Mouse (Mus musculus): ENCODE measurements around the gene Tff1. TPM values are rescaled to one million over a fixed set of nuclear protein-coding genes. Genes with fewer than 3 reads are reported as not detected.

Tff1 gene
- polyA plus RNA-seq, 1 experiment from 2014 or later, result not detected

- Histone ChIP-seq H3K9ac (replicated peaks) (no peak within 1 kb of the TSS), H3K4me3 (ENCODE audit: low read depth, low read length) (no peak within 1 kb of the TSS), H3K9me3 (ENCODE audit: low read length) (no peaks in the 10 kb centered on the region), H3K36me3 (replicated peaks; ENCODE audit: insufficient read depth, low read length) (no peaks in the 10 kb centered on the region), H3K27me3 (ENCODE audit: insufficient read depth, low read length) (no peaks in the 10 kb centered on the region), H3K4me1 (ENCODE audit: insufficient read depth) (0 out of 2 replicates have a peak, but pooled peaks cover 7% of the 10 kb centered on the region), H3K4me2 (ENCODE audit: low read depth, low read length) (no peak within 1 kb of the TSS), H3K27ac (ENCODE audit: low read depth) (no peak within 1 kb of the TSS)
- no peak for ATAC-seq
- WGBS (ENCODE audit: insufficient replicate concordance), result 81% methylated on average over 11 of the region's 11 CpGs
- DNase-seq, result no peak
- TF ChIP-seq EP300 (IDR thresholded peaks at IDR 0.05; ENCODE audit: low read depth) (no peak), CTCF (IDR thresholded peaks at IDR 0.05; ENCODE audit: low read depth) (no peak)
These were observed 33.8 kb upstream of the Tff1 start, which contains the start of gene Tmprss3 for GRCm38 (mm10) chr17:31198877-31199276. Gene Tmprss3 (minus strand): TSS chr17:31198977.

- ATAC-seq (0 out of 2 replicates have a peak, but pooled peaks have one; percentile 15), DNase-seq (no peak)
- WGBS (ENCODE audit: insufficient replicate concordance), result 66% methylated on average over 7 of the region's 7 CpGs
- 0 out of 2 replicates have a peak, but pooled peaks cover 7% of the 10 kb centered on the region for H3K4me1 ChIP-seq (ENCODE audit: insufficient read depth)
- no peaks in the 10 kb centered on the region for H3K36me3 ChIP-seq (replicated peaks; ENCODE audit: insufficient read depth, low read length)
- no peak overlapping the region for H3K4me3 ChIP-seq (ENCODE audit: low read depth, low read length)
- no peaks in the 10 kb centered on the region for H3K9me3 ChIP-seq (ENCODE audit: low read length)
- peak overlapping the region; percentile 23; the same call in 1 of the 2 replicates for H3K27ac ChIP-seq (ENCODE audit: low read depth)
- H3K4me2 ChIP-seq (ENCODE audit: low read depth, low read length), result no peak overlapping the region
- TF ChIP-seq CTCF (IDR thresholded peaks at IDR 0.05; ENCODE audit: low read depth), result no peak
- no peak for TF ChIP-seq EP300 (IDR thresholded peaks at IDR 0.05; ENCODE audit: low read depth)
- H3K9ac ChIP-seq (replicated peaks), result no peak overlapping the region
- H3K27me3 ChIP-seq (ENCODE audit: insufficient read depth, low read length), result no peaks in the 10 kb centered on the region
These were observed 31.2 kb upstream of the Tff1 start for GRCm38 (mm10) chr17:31196283-31196682.

- ATAC-seq (no peak), DNase-seq (no peak)
- Histone ChIP-seq H3K9me3 (ENCODE audit: low read length) (no peaks in the 10 kb centered on the region), H3K9ac (replicated peaks) (no peak overlapping the region), H3K27ac (ENCODE audit: low read depth) (peak overlapping the region; percentile 29), H3K4me1 (ENCODE audit: insufficient read depth) (0 out of 2 replicates have a peak, but pooled peaks cover 7% of the 10 kb centered on the region), H3K4me3 (ENCODE audit: low read depth, low read length) (no peak overlapping the region), H3K36me3 (replicated peaks; ENCODE audit: insufficient read depth, low read length) (no peaks in the 10 kb centered on the region), H3K4me2 (ENCODE audit: low read depth, low read length) (no peak overlapping the region), H3K27me3 (ENCODE audit: insufficient read depth, low read length) (no peaks in the 10 kb centered on the region)
- WGBS (ENCODE audit: insufficient replicate concordance), result 53% methylated on average over 6 of the region's 6 CpGs
- no peak for TF ChIP-seq CTCF (IDR thresholded peaks at IDR 0.05; ENCODE audit: low read depth)
- TF ChIP-seq EP300 (IDR thresholded peaks at IDR 0.05; ENCODE audit: low read depth), result no peak
These were observed 30.1 kb upstream of the Tff1 start for GRCm38 (mm10) chr17:31195207-31195606.

GRCm38 (mm10) chr17:31193360-31193759 is 28.3 kb upstream of the Tff1 start:
- Histone ChIP-seq H3K27me3 (ENCODE audit: insufficient read depth, low read length) (no peaks in the 10 kb centered on the region), H3K9me3 (ENCODE audit: low read length) (no peaks in the 10 kb centered on the region), H3K27ac (ENCODE audit: low read depth) (peak overlapping the region; percentile 59), H3K36me3 (replicated peaks; ENCODE audit: insufficient read depth, low read length) (no peaks in the 10 kb centered on the region), H3K4me1 (ENCODE audit: insufficient read depth) (0 out of 2 replicates have a peak, but pooled peaks cover 7% of the 10 kb centered on the region), H3K9ac (replicated peaks) (no peak overlapping the region), H3K4me3 (ENCODE audit: low read depth, low read length) (no peak overlapping the region), H3K4me2 (ENCODE audit: low read depth, low read length) (no peak overlapping the region)
- WGBS (ENCODE audit: insufficient replicate concordance), result 77% methylated on average over 9 of the region's 9 CpGs
- TF ChIP-seq CTCF (IDR thresholded peaks at IDR 0.05; ENCODE audit: low read depth), result no peak
- no peak for TF ChIP-seq EP300 (IDR thresholded peaks at IDR 0.05; ENCODE audit: low read depth)
- no peak for ATAC-seq
- DNase-seq, result no peak

GRCm38 (mm10) chr17:31192663-31193062 is 27.6 kb upstream of the Tff1 start:
- no peaks in the 10 kb centered on the region for H3K36me3 ChIP-seq (replicated peaks; ENCODE audit: insufficient read depth, low read length)

GRCm38 (mm10) chr17:31191825-31192224 is 26.7 kb upstream of the Tff1 start:
- ATAC-seq (no peak), DNase-seq (no peak)
- H3K9me3 ChIP-seq (ENCODE audit: low read length), result no peaks in the 10 kb centered on the region
- H3K4me1 ChIP-seq (ENCODE audit: insufficient read depth), result 0 out of 2 replicates have a peak, but pooled peaks cover 7% of the 10 kb centered on the region
- H3K4me2 ChIP-seq (ENCODE audit: low read depth, low read length), result no peak overlapping the region
- WGBS (ENCODE audit: insufficient replicate concordance), result 75% methylated on average over 8 of the region's 8 CpGs
- no peaks in the 10 kb centered on the region for H3K36me3 ChIP-seq (replicated peaks; ENCODE audit: insufficient read depth, low read length)
- no peak overlapping the region for H3K4me3 ChIP-seq (ENCODE audit: low read depth, low read length)
- no peak overlapping the region for H3K9ac ChIP-seq (replicated peaks)
- H3K27ac ChIP-seq (ENCODE audit: low read depth), result peak overlapping the region; percentile 22; the same call in 1 of the 2 replicates
- H3K27me3 ChIP-seq (ENCODE audit: insufficient read depth, low read length), result no peaks in the 10 kb centered on the region
- TF ChIP-seq CTCF (IDR thresholded peaks at IDR 0.05; ENCODE audit: low read depth) (no peak), EP300 (IDR thresholded peaks at IDR 0.05; ENCODE audit: low read depth) (no peak)

More at GRCm38 (mm10) chr17:31192663-31193062, 27.6 kb upstream of the Tff1 start:
- H3K4me2 ChIP-seq (ENCODE audit: low read depth, low read length), result 0 out of 2 replicates have a peak overlapping the region, but pooled peaks have one; percentile 1
- no peaks in the 10 kb centered on the region for H3K9me3 ChIP-seq (ENCODE audit: low read length)
- no peak for DNase-seq
- H3K27me3 ChIP-seq (ENCODE audit: insufficient read depth, low read length), result no peaks in the 10 kb centered on the region
- H3K4me1 ChIP-seq (ENCODE audit: insufficient read depth), result 0 out of 2 replicates have a peak, but pooled peaks cover 7% of the 10 kb centered on the region
- 54% methylated on average over 2 of the region's 2 CpGs for WGBS (ENCODE audit: insufficient replicate concordance)
- peak overlapping the region; percentile 59 for H3K27ac ChIP-seq (ENCODE audit: low read depth)
- H3K4me3 ChIP-seq (ENCODE audit: low read depth, low read length), result no peak overlapping the region
- no peak for ATAC-seq
- TF ChIP-seq CTCF (IDR thresholded peaks at IDR 0.05; ENCODE audit: low read depth), result no peak
- TF ChIP-seq EP300 (IDR thresholded peaks at IDR 0.05; ENCODE audit: low read depth), result peak; percentile 19; the same call in 1 of the 2 replicates
- H3K9ac ChIP-seq (replicated peaks), result no peak overlapping the region

Measured in liver, postnatal 0 days (tissue).